Mouse (Mus musculus) bone marrow macrophage, adult 2 months (primary cell): ENCODE results near the gene Nr2e3.

Experiments
- CTCF ChIP-seq: IDR thresholded peaks from 2 replicates; pipeline ENCODE4 v1.5.1; 2012; ENCODE audit warnings: low read depth, mild to moderate bottlenecking, low read length, moderate library complexity
- POLR2A ChIP-seq: IDR thresholded peaks from 2 replicates; pipeline ENCODE4 v1.6.1; 2012; ENCODE audit warnings: mild to moderate bottlenecking, low read depth, low read length, borderline replicate concordance

DNA sequence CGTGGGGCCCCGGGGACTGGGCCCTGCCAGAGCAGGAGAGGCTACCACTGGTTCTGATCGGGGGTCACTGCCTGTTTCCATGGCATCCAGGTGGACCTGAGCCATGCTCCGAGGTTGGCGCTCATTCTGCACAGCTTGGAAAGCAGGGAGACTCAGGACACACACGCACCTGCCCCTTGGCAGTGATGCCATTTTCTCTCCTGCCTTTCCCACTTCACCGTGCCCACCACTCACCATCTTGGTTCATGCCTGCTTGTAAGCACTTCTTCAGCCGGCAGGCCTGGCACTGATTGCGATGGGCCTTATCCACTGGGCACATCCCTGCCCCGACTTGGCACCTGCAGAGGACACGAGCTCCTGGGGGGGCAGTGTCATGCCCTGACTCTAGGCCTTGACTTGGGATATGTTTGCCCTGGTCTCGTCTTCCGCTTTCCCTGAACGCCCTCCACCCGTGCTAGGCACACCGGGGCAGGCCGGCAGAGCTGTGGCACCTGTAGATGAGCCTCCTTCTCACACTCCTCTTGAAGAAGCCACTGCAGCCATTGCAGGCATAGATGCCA, 11.7 kb downstream of the Nr2e3 start:
- TF ChIP-seq CTCF, result no peak
- TF ChIP-seq POLR2A, result no peak
